Mouse (Mus musculus) cerebellum, adult (tissue): Measurements from ENCODE around the gene Tmem230.
"Not testable (repeated sequence)": the region's sequence is repeated elsewhere in the genome, so short reads cannot be mapped to it uniquely, and the experiment has no call there.

Source experiments
- ATAC-seq: cut with Nextera tagmentation; 2 replicates; pipeline ENCODE4 v1.9.2; 2017; ENCODE audit warnings: mild to moderate bottlenecking, moderate library complexity, mixed read lengths; ENCODE audit not compliant: insufficient number of reproducible peaks, low FRiP score, low TSS enrichment

The Tmem230 gene

GRCm38 (mm10) chr2:132275527-132275926 is 27.9 kb upstream of the Tmem230 start:
- ATAC-seq, result no peak

DNA sequence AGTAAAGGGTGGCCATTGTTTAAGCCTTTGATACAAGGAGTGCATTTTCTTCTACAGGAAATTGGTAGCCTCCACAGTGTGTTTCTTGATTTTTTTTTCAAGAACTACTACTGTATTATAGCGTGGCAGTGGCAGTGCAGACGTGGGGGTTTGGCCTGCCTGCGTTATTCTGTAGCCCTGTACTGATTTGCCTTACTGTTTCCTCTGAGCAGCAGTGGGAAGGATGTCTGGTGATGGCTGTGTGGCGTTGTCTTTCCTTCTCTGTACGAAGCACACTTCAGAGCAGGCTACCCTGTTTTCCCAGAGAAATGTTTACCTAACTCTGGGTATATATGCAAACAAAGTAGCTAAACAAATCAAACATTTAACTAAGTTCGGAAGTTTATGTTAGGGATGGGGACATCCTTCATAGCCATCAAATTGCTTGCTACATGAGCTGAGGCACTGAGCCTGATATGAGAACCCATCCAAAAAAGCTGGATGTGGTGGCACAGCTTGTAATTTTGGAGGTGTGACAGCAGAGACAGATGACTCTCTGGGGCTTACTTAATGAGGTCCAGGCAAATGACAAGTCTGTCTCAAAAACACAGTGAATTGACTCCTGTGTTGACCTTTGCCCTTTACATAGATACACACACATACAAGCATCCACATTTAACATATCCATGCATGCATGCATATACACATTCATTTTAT is 25.2 kb upstream of the Tmem230 start:
- no peak for ATAC-seq

- ATAC-seq, result no peak
These were observed 22.8 kb upstream of the Tmem230 start for GRCm38 (mm10) chr2:132270331-132270951.

- ATAC-seq, result no peak
These were observed 21.6 kb upstream of the Tmem230 start for GRCm38 (mm10) chr2:132269217-132269616.

- no peak for ATAC-seq
These were observed 18.5 kb upstream of the Tmem230 start for GRCm38 (mm10) chr2:132266086-132266485.

DNA sequence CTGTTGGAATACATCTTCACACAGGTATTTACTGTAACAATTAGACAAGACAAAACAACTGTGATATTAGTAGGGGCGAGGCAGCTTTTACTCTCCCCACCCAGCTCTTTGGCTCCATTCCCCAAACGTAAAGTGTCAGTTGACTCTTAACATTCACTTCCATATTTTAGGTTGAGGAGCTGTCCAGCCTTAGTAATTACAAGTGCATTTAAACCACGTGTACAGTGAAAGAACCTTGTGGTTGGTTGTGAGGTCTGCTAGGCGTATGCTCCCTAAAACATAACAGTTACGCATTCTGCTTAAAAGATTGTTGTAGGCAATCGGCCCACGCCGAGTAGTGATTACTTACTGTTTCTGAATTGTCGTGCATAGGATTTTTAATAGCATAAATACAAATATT is 17.6 kb upstream of the Tmem230 start:
- ATAC-seq, result no peak

DNA sequence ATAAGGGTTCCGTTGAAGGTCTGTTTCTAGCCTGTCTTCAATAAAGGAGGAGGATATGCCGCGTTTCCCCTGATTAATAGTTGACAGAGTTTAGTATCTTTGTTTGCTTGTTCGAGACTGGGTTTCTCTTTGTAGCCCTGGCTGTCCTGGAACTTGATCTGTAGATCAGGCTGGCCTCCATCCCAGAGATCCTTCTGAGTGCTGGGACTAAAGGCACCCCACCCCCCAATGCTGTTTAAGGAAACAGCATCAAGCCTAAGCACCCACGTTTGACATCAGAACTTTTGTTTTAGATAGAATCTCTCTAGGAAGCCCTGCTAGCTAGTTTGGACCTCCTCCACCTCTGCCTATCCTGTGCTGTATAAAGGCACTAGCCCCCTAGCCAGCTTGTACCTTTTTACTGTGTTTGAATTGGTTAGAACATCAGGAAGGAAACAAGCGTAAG is 16.7 kb upstream of the Tmem230 start:
- ATAC-seq, result no peak

- ATAC-seq, result peak; percentile 22
These were observed 16.0 kb upstream of the Tmem230 start for GRCm38 (mm10) chr2:132263421-132264265.

DNA sequence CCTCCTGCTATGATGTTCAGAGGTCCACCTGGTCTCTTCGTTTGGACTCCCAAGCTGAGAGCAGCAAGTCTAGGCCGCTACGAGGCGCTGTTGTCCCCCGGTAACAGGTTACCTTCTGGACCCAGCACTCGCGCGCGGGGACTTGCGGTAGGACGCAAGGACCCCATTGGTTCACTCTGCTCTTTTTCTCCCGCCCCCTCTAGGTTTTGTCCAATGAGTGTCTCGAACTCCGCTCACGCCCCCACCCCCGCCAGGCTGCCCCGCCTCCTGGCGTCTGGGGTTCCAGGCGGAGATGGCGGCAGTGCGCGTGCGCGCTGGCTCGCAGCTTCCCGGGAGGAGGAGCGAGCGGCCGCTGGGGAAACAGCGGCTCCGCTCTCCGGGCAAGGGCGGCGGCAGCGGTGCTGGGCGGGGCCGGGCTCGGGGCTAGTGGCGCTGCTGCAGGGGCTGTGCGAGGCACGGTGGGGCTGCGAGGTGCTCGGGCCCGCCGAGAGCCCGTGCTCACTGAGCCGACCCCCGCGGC is 15.3 kb upstream of the Tmem230 start, which contains the start of gene Cds2:
TSS of gene Cds2 (plus strand) at position 270 of the 520 bp plus-strand sequence.
- peak; percentile 99 for ATAC-seq

DNA sequence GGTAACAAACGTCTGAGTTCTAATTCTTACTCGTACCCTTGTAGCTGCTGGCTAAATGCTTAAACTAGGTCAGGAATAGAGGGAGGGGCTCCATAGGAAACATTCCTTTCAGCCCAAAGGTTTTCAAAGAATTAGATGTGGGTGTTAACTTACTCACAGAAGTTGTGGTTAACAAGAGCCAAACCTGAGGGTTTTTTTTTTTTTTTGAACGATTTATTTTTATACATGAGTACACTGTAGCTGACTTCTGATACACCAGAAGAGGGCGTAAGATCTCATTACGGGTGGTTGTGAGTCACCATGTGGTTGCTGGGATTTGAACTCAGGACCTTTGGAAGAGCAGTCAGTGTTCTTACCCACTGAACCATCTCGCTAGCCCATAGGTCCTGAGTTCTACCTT is 14.6 kb upstream of the Tmem230 start:
- ATAC-seq, result no peak

DNA sequence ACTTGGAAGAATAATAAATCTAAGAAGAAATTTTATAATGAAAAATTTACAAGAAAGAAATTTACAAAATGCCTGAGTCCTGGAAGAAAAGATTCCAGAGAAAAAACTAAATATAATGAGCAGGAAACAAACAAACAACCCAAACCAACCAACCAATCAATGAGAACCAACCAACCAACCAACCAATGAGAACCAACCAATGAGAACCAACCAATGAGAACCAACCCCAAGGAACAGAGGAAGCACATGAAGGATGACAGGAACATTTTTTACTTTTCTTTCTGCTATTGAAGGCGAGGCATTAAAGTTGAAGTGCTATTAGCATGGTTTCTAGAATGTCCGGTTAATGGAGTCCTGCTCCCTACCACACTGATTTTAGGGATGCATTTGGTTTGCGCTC is 13.0 kb upstream of the Tmem230 start:
- ATAC-seq, result no peak

DNA sequence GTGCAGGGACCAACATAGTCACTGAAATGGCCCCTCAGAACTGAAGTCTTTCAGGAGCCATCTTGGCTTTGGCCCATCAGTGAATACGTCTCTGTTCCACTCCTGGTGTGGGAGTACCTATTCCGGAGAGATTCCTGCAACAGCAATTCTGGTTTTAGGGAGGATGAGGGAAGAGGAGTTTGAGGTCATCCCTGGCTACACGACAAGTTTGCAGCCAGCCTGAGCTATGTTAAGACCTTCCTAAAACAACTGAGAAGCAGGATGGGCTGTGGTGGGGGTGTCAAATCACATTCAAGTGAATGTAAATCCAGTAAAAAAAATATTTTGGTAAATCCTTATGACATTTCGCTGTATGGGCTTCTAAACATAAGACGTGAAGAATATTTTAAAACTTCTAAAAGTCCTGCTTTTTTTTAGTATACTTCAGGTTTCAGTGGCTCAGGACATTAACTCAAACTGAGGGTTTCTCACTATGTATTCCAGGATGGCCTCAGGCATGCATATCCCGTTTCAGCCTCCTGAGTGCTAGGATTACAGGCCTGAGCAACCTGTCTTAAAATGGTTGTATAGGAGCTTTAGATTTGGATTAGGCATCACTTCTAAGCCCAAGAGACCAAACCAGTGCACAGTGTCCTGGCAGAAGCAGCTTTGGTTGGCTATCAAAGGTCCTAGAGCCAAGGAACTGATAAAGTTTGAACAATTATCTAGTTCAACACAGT is 9.9 kb upstream of the Tmem230 start:
- no peak for ATAC-seq

GRCm38 (mm10) chr2:132253603-132254002 is 6.0 kb upstream of the Tmem230 start:
- no peak for ATAC-seq

DNA sequence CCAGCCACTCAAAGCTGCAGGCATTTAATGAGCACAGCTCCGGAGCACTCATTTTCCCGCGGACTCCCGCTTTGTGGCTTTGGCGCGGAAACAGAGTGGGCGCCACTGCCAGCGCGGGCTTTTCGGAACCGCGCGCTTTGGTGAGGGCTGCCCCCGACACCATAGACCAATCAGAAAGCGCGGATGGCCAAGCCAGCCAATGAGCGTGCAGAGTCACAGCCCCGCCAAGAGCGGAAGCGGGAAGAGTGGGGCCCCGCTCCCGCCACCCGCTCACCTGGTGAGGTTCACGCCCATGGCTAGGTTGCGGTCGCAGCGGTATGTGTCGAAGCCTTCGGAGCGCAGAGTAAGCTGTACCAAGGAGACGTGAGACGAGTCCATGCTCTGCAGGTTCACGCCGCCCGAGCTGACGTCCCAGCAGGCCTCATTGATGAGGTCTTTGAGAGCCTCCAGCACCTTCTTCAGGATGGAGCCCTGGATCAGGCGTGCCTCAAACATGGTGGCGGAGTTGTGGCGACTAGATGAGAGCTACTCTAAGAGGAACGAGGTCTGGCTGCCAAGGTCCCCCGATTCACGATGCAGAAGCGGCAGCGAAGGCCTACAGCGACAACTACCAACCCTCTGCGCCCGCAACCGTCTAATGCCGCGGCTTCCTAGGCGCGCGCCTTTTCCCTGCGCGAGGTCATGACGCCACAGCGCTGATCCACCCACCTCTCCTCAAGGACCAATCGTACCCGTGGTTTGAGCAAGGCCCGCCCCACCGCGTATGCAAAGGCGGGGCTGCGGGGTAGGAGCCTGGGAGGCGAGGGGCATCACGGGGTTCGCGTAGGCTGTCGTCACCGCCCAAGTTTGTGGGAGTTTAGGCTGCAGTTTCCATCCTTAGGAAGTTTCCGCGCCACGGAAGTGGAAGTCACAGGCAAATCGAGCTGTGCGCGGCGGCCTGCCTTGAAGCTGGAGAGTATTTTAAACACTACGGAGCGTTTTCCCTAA is 5.2 kb upstream of the Tmem230 start, which contains the start of gene Pcna:
TSS of gene Pcna (minus strand) at position 773 of the 987 bp plus-strand sequence.
- ATAC-seq, result peak; percentile 96

DNA sequence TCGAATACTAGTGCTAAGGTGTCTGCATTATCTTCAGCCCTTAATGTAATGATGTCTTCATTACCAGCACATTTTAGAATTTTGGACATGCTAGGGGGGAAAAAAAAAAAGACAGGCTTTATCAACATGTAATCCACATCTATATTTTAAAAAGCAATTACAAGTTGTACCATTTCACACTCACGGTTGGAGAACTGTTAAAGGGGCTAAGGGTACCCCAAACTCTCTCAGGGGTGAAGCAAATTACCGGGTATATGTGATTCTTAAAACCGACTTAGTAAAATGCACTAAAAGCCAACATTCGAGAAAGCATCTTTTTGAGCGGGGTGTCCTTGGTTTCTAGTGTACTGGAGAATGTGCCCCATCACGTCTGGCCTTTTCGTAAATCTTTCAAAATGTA is 4.3 kb upstream of the Tmem230 start:
- ATAC-seq, result no peak

DNA sequence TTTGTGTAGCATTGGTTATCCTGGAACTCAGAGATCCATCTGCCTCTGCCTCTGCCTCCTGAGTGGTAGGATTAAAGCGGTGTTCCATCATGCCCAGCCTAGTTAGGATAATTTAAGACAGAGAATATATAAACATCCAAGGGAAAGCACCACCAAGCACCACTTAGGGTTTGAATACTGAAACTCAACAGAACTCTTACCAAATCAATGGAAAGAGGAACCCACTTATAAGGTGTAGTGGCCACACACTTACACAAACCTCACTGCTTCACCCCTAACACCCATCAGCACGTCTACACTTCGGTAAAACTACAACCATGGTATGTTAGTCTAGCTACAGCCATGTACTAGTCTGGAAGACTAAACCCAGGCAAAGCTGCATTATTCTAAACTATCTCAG is 4.2 kb downstream of the Tmem230 start:
- ATAC-seq, result no peak

DNA sequence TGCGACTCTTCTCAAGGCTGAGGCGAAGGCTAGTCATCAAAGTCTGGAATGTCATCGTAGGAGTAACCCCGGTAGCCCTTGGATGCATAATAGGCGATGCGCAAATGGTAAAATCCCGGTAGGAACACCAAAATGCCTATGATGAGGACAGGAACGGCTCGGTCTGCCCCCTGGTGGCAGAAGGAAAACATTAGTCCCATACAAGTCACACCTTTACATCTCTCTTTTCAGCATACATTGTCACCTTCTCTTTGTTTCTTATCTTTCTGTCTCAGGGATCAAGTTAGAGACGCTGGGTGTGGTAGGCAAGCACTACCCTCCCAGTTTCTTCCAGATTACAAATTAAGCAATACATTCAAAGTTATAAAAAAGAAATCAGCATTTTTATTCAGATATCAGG is 7.2 kb downstream of the Tmem230 start:
- ATAC-seq, result peak; percentile 56; the same call in 1 of the 2 replicates

DNA sequence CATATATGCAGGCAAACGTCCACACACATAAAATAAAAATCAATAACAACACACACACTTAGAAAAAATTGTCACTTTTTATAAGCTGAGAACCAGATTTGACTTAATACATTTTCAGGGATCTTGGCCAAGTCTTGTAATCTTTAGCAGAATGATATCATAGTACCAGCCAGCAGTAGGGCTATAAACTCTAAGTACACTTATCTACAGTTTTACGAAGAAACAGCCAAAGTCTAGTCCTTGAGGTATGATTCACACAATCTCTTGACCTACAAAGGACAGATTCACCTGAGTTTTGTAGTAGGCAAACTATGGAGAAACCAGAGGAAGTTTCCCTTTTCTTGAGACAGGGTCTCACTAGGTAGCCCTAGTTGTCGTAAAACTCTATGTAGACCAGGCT is 8.2 kb downstream of the Tmem230 start:
- not testable (repeated sequence) for ATAC-seq

- ATAC-seq, result no peak
These were observed 11.6 kb downstream of the Tmem230 start for GRCm38 (mm10) chr2:132235975-132236374.
